Mouse (Mus musculus) MEL-GATA-1-ER (cell line): ENCODE measurements around the gene Otop3.

Source experiments
- DNase-seq: peaks from one replicate; pipeline ENCODE4 v3.0.0-alpha.2; 2012; ENCODE audit warnings: low read depth; ENCODE audit errors: extremely low read depth

Otop3 gene

GRCm38 (mm10) chr11:115334531-115334930 lies at the start of gene Otop3:
Otop3 (plus strand) TSS chr11:115334731.
- no peak for DNase-seq

- DNase-seq = no peak
Observed at GRCm38 (mm10) chr11:115285282-115285681, 49.2 kb upstream of the Otop3 start.

- DNase-seq = no peak
Observed at GRCm38 (mm10) chr11:115286201-115286993, 48.1 kb upstream of the Otop3 start.

GRCm38 (mm10) chr11:115287386-115287785 lies 47.1 kb upstream of the Otop3 start:
- DNase-seq = no peak

GRCm38 (mm10) chr11:115288305-115288704 lies 46.2 kb upstream of the Otop3 start:
- DNase-seq = no peak

- DNase-seq = no peak
Observed at GRCm38 (mm10) chr11:115289885-115290284, 44.6 kb upstream of the Otop3 start.

GRCm38 (mm10) chr11:115290314-115290713 lies 44.2 kb upstream of the Otop3 start:
- no peak for DNase-seq

- DNase-seq = no peak
Observed at GRCm38 (mm10) chr11:115290919-115291318, 43.6 kb upstream of the Otop3 start.

- DNase-seq = no peak
Observed at GRCm38 (mm10) chr11:115291503-115291902, 43.0 kb upstream of the Otop3 start.

GRCm38 (mm10) chr11:115292631-115293375 lies 41.7 kb upstream of the Otop3 start:
- DNase-seq = no peak

- no peak for DNase-seq
Observed at GRCm38 (mm10) chr11:115295939-115296338, 38.6 kb upstream of the Otop3 start.

- no peak for DNase-seq
Observed at GRCm38 (mm10) chr11:115296471-115297210, 37.9 kb upstream of the Otop3 start.

GRCm38 (mm10) chr11:115297214-115297826 lies 37.2 kb upstream of the Otop3 start, which contains the start of gene Fads6:
Fads6 (minus strand) TSS chr11:115297663.
- DNase-seq = peak; percentile 49

- no peak for DNase-seq
Observed at GRCm38 (mm10) chr11:115298160-115298559, 36.4 kb upstream of the Otop3 start.

- no peak for DNase-seq
Observed at GRCm38 (mm10) chr11:115300745-115301144, 33.8 kb upstream of the Otop3 start.

- DNase-seq = no peak
Observed at GRCm38 (mm10) chr11:115301351-115301750, 33.2 kb upstream of the Otop3 start.

- DNase-seq = no peak
Observed at GRCm38 (mm10) chr11:115303167-115303566, 31.4 kb upstream of the Otop3 start.

- no peak for DNase-seq
Observed at GRCm38 (mm10) chr11:115306863-115307262, 27.7 kb upstream of the Otop3 start, which contains the start of gene Otop2. Otop2 (plus strand) TSS chr11:115307163.

- DNase-seq = no peak
Observed at GRCm38 (mm10) chr11:115308781-115309180, 25.8 kb upstream of the Otop3 start.

- DNase-seq = no peak
Observed at GRCm38 (mm10) chr11:115314249-115314648, 20.3 kb upstream of the Otop3 start.

- DNase-seq = no peak
Observed at GRCm38 (mm10) chr11:115317204-115317603, 17.3 kb upstream of the Otop3 start.
